Mouse (Mus musculus) neutrophil, adult 5-6 weeks (primary cell): ENCODE measurements around the gene Barx1. TPM values are rescaled to one million over a fixed set of nuclear protein-coding genes. Genes with fewer than 3 reads are reported as not detected.

Experiments used
- ATAC-seq: fragments of 151-379, 151-347 bp; 2 replicates; pipeline ENCODE4 v1.8.0; 2017; ENCODE audit warnings: mild to moderate bottlenecking, moderate TSS enrichment; ENCODE audit not compliant: insufficient number of reproducible peaks, poor library complexity, low FRiP score, severe bottlenecking; ENCODE audit errors: extremely low read depth
- total RNA-seq: library from RNA; stranded (forward); fragments of 200-1000 nt; gene quantifications from 2 replicates; pipeline ENCODE4 v1.2.3, GENCODE M21; 2017

Barx1 gene
- total RNA-seq, result not detected in 2 replicates

GRCm38 (mm10) chr13:48662431-48663143, at the start of gene Barx1:
Barx1 (plus strand) TSS chr13:48662998.
- ATAC-seq, result no peak

- ATAC-seq, result no peak
Observed at GRCm38 (mm10) chr13:48614525-48614924, 48.3 kb upstream of the Barx1 start.

GRCm38 (mm10) chr13:48617774-48618173, 45.0 kb upstream of the Barx1 start:
- ATAC-seq, result no peak

- ATAC-seq, result no peak
Observed at GRCm38 (mm10) chr13:48618890-48619289, 43.9 kb upstream of the Barx1 start.

- ATAC-seq, result no peak
Observed at GRCm38 (mm10) chr13:48624968-48625398, 37.8 kb upstream of the Barx1 start.

GRCm38 (mm10) chr13:48625433-48626184, 37.2 kb upstream of the Barx1 start, which contains the start of gene Ptpdc1:
Ptpdc1 (minus strand) TSS chr13:48625664.
- ATAC-seq, result peak; percentile 93

- ATAC-seq, result no peak
Observed at GRCm38 (mm10) chr13:48631691-48632090, 31.1 kb upstream of the Barx1 start.

GRCm38 (mm10) chr13:48637706-48638105, 25.1 kb upstream of the Barx1 start:
- ATAC-seq, result no peak

GRCm38 (mm10) chr13:48639570-48639969, 23.2 kb upstream of the Barx1 start:
- ATAC-seq, result peak; percentile 72; the same call in 1 of the 2 replicates

- ATAC-seq, result no peak
Observed at GRCm38 (mm10) chr13:48643072-48643471, 19.7 kb upstream of the Barx1 start.

- ATAC-seq, result no peak
Observed at GRCm38 (mm10) chr13:48643991-48644390, 18.8 kb upstream of the Barx1 start.

- ATAC-seq, result no peak
Observed at GRCm38 (mm10) chr13:48646696-48647095, 16.1 kb upstream of the Barx1 start.

- no peak for ATAC-seq
Observed at GRCm38 (mm10) chr13:48650615-48651014, 12.2 kb upstream of the Barx1 start.

GRCm38 (mm10) chr13:48651132-48652065, 11.4 kb upstream of the Barx1 start:
- no peak for ATAC-seq

GRCm38 (mm10) chr13:48653788-48654770, 8.7 kb upstream of the Barx1 start:
- ATAC-seq, result 0 out of 2 replicates have a peak, but pooled peaks have one; percentile 35

- no peak for ATAC-seq
Observed at GRCm38 (mm10) chr13:48655637-48656036, 7.2 kb upstream of the Barx1 start.

GRCm38 (mm10) chr13:48657791-48658190, 5.0 kb upstream of the Barx1 start:
- no peak for ATAC-seq
